Mouse (Mus musculus): ENCODE measurements around the gene Sys1. TPM values are rescaled to one million over a fixed set of nuclear protein-coding genes. Genes with fewer than 3 reads are reported as not detected.

The Sys1 gene
- polyA plus RNA-seq, 2 experiments, result 48.4 to 73.1 TPM

DNA sequence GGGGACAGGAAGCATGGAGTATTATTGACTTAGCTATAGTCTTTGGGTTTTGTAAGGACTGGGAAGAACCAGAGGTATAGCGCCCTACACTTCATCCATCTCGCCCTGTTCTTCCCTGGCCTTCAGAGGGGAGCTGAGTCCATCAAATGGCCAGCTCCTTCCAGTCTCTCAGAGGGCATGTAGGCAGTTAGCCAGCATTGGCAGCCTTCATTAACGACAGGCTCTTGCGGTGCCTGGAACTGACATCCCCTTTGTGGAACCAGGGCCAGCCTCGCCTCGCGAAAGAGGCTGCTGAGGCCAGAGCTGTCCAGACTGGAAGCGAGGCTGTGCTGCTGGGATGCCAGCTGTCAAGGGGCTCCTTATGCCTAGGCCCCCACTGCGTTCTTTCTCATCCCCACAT is 31.0 kb downstream of the Sys1 start:
- peaks cover 26% of the 10 kb centered on the region for H3K27me3 ChIP-seq (ENCODE audit: control insufficient read depth, insufficient read depth, low read length)
- H3K4me1 ChIP-seq (ENCODE audit: control insufficient read depth, insufficient read depth, low read length), result 0 out of 2 replicates have a peak, but pooled peaks cover 5% of the 10 kb centered on the region
- ATAC-seq (ENCODE audit: low FRiP score, low read depth), result no peak
- H3K9ac ChIP-seq (ENCODE audit: low read depth, low read length, severe bottlenecking), result no peak overlapping the region
- no peak for TF ChIP-seq POLR2A (IDR thresholded peaks at IDR 0.05; ENCODE audit: borderline replicate concordance, extremely low read depth, insufficient read depth, insufficient read length)
- 61% methylated on average over 9 of the region's 9 CpGs for WGBS
- no peaks in the 10 kb centered on the region for H3K9me3 ChIP-seq (ENCODE audit: control insufficient read depth, low read length)
- no peak overlapping the region for H3K27ac ChIP-seq (replicated peaks; ENCODE audit: low read depth, low read length)
- no peak overlapping the region for H3K4me3 ChIP-seq (replicated peaks; ENCODE audit: low read length)
- no peaks in the 10 kb centered on the region for H3K36me3 ChIP-seq (ENCODE audit: control insufficient read depth, insufficient read depth, low read length)
- DNase-seq (ENCODE audit: low spot score), result no peak
- H3K4me2 ChIP-seq (replicated peaks; ENCODE audit: low read depth, low read length, severe bottlenecking), result no peak overlapping the region

- H3K9ac ChIP-seq (ENCODE audit: low read depth, low read length, severe bottlenecking), result no peak overlapping the region
- H3K4me1 ChIP-seq (ENCODE audit: control insufficient read depth, insufficient read depth, low read length), result peaks cover 13% of the 10 kb centered on the region
- ATAC-seq (ENCODE audit: low FRiP score, low read depth) (no peak), DNase-seq (ENCODE audit: low spot score) (no peak)
- no peaks in the 10 kb centered on the region for H3K9me3 ChIP-seq (ENCODE audit: control insufficient read depth, low read length)
- no peak overlapping the region for H3K4me3 ChIP-seq (replicated peaks; ENCODE audit: low read length)
- WGBS, result 52% methylated on average over 2 of the region's 2 CpGs
- no peak for TF ChIP-seq POLR2A (IDR thresholded peaks at IDR 0.05; ENCODE audit: borderline replicate concordance, extremely low read depth, insufficient read depth, insufficient read length)
- no peak overlapping the region for H3K27ac ChIP-seq (replicated peaks; ENCODE audit: low read depth, low read length)
- H3K27me3 ChIP-seq (ENCODE audit: control insufficient read depth, insufficient read depth, low read length), result no peaks in the 10 kb centered on the region
- H3K36me3 ChIP-seq (ENCODE audit: control insufficient read depth, insufficient read depth, low read length), result no peaks in the 10 kb centered on the region
- H3K4me2 ChIP-seq (replicated peaks; ENCODE audit: low read depth, low read length, severe bottlenecking), result no peak overlapping the region
These were observed 37.4 kb downstream of the Sys1 start for GRCm38 (mm10) chr2:164494126-164494525.

GRCm38 (mm10) chr2:164496331-164496730 is 39.6 kb downstream of the Sys1 start:
- H3K9me3 ChIP-seq (ENCODE audit: control insufficient read depth, low read length), result no peaks in the 10 kb centered on the region
- DNase-seq (ENCODE audit: low spot score) (no peak), ATAC-seq (ENCODE audit: low FRiP score, low read depth) (no peak)
- peaks cover 16% of the 10 kb centered on the region for H3K36me3 ChIP-seq (ENCODE audit: control insufficient read depth, insufficient read depth, low read length)
- no peak overlapping the region for H3K9ac ChIP-seq (ENCODE audit: low read depth, low read length, severe bottlenecking)
- no peak for TF ChIP-seq POLR2A (IDR thresholded peaks at IDR 0.05; ENCODE audit: borderline replicate concordance, extremely low read depth, insufficient read depth, insufficient read length)
- peaks cover 13% of the 10 kb centered on the region for H3K4me1 ChIP-seq (ENCODE audit: control insufficient read depth, insufficient read depth, low read length)
- no peak overlapping the region for H3K4me2 ChIP-seq (replicated peaks; ENCODE audit: low read depth, low read length, severe bottlenecking)
- H3K4me3 ChIP-seq (replicated peaks; ENCODE audit: low read length), result 0 out of 2 replicates have a peak overlapping the region, but pooled peaks have one; percentile 80
- 63% methylated on average over 1 of the region's 1 CpGs for WGBS
- H3K27ac ChIP-seq (replicated peaks; ENCODE audit: low read depth, low read length), result no peak overlapping the region
- no peaks in the 10 kb centered on the region for H3K27me3 ChIP-seq (ENCODE audit: control insufficient read depth, insufficient read depth, low read length)

GRCm38 (mm10) chr2:164496847-164497690 is 40.3 kb downstream of the Sys1 start, which contains the start of gene Pigt:
Pigt (plus strand) TSS chr2:164497520.
- 4% methylated on average over 43 of the region's 43 CpGs for WGBS
- H3K4me3 ChIP-seq (replicated peaks; ENCODE audit: low read length), result peak within 1 kb of the TSS; percentile 80
- H3K4me2 ChIP-seq (replicated peaks; ENCODE audit: low read depth, low read length, severe bottlenecking), result peak within 1 kb of the TSS; percentile 85
- H3K9ac ChIP-seq (ENCODE audit: low read depth, low read length, severe bottlenecking), result peak within 1 kb of the TSS; percentile 67
- no peaks in the 10 kb centered on the region for H3K9me3 ChIP-seq (ENCODE audit: control insufficient read depth, low read length)
- H3K36me3 ChIP-seq (ENCODE audit: control insufficient read depth, insufficient read depth, low read length), result peaks cover 23% of the 10 kb centered on the region
- peak; percentile 91 for TF ChIP-seq POLR2A (IDR thresholded peaks at IDR 0.05; ENCODE audit: borderline replicate concordance, extremely low read depth, insufficient read depth, insufficient read length)
- DNase-seq (ENCODE audit: low spot score) (peak; percentile 89), ATAC-seq (ENCODE audit: low FRiP score, low read depth) (peak; percentile 93)
- no peaks in the 10 kb centered on the region for H3K27me3 ChIP-seq (ENCODE audit: control insufficient read depth, insufficient read depth, low read length)
- H3K27ac ChIP-seq (replicated peaks; ENCODE audit: low read depth, low read length), result no peak within 1 kb of the TSS
- H3K4me1 ChIP-seq (ENCODE audit: control insufficient read depth, insufficient read depth, low read length), result peaks cover 13% of the 10 kb centered on the region

DNA sequence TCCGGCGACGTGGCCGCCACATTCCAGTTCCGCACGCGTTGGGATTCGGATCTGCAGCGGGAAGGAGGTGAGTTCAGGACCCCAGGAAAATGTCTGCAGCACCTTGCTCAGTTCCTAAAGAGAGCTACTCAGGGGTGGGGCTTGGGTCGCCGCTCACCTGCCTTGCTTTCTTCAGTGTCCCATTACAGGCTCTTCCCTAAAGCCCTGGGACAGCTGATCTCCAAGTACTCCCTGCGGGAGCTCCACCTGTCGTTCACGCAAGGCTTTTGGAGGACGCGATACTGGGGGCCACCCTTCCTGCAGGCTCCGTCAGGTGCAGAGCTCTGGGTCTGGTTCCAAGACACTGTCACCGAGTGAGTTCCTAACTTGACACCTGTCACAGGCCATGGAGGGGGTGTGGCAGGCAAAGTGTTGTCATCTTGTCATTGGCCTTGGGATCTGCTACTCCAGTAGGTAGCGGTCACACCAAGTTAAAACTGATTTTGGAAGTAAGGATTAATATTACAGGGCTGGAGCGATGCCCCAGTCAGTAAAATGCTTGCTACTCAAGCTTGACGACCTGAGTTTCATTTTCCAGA is 41.0 kb downstream of the Sys1 start:
- Histone ChIP-seq H3K27ac (replicated peaks; ENCODE audit: low read depth, low read length) (no peak overlapping the region), H3K9me3 (ENCODE audit: control insufficient read depth, low read length) (no peaks in the 10 kb centered on the region), H3K27me3 (ENCODE audit: control insufficient read depth, insufficient read depth, low read length) (no peaks in the 10 kb centered on the region), H3K9ac (ENCODE audit: low read depth, low read length, severe bottlenecking) (peak overlapping the region; percentile 67), H3K4me3 (replicated peaks; ENCODE audit: low read length) (peak overlapping the region; percentile 80), H3K4me1 (ENCODE audit: control insufficient read depth, insufficient read depth, low read length) (peaks cover 13% of the 10 kb centered on the region), H3K36me3 (ENCODE audit: control insufficient read depth, insufficient read depth, low read length) (peaks cover 29% of the 10 kb centered on the region), H3K4me2 (replicated peaks; ENCODE audit: low read depth, low read length, severe bottlenecking) (peak overlapping the region; percentile 85)
- ATAC-seq (ENCODE audit: low FRiP score, low read depth), result no peak
- 5% methylated on average over 21 of the region's 21 CpGs for WGBS
- DNase-seq (ENCODE audit: low spot score), result no peak
- no peak for TF ChIP-seq POLR2A (IDR thresholded peaks at IDR 0.05; ENCODE audit: borderline replicate concordance, extremely low read depth, insufficient read depth, insufficient read length)

Data from limb, embryonic 14.5 days (tissue).